ENCODE assay signal across 8 mouse cellular contexts in the genomic region with DNA sequence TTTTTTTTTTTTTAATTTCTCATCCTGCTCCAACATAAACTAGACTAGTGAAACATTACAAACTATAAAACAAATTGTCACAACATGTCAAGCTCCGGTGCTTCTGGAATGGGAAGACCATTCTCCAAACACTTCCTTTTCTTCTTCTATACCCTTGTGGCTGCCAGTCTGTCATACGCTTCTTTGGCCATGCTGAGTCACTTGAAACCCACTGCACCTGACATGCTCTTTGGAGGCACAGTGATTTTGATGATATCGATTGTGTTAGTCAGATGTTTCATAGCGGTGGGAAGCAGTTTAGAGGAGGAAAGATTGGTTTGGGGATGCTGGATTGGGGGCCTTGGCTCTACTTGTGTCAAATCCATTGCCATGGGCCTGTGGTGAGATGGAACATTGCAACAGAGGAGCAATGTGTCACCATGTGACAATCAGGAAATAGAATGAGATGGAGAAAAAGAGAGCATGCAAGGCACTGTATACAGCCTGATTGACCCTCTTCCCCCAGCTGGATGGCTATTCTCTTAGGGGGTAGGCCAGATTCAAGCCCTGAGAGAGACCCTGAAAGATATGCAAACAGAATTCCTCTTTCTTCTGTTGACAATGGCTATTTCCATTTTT.
"Had no signal": no experiment of that assay in that cellular context is flagged by ENCODE, and none has a peak within 500 bp of the region (broad histone marks: within the 10 kb centered on the region; RNA-seq: fewer than 3 reads in every experiment).

No protein-coding gene starts in this region.

- DNase-seq: kidney, postnatal 14 days; liver; lung, adult 18-20 months; lung, postnatal 10 days; lung, postnatal 36 days; midbrain, embryonic 14.5 days; thymus, postnatal 25 days had no signal

- ATAC-seq: liver, embryonic 12.5 days had no signal
